Mouse (Mus musculus): ENCODE measurements around the gene Vps36.

The Vps36 gene

DNA sequence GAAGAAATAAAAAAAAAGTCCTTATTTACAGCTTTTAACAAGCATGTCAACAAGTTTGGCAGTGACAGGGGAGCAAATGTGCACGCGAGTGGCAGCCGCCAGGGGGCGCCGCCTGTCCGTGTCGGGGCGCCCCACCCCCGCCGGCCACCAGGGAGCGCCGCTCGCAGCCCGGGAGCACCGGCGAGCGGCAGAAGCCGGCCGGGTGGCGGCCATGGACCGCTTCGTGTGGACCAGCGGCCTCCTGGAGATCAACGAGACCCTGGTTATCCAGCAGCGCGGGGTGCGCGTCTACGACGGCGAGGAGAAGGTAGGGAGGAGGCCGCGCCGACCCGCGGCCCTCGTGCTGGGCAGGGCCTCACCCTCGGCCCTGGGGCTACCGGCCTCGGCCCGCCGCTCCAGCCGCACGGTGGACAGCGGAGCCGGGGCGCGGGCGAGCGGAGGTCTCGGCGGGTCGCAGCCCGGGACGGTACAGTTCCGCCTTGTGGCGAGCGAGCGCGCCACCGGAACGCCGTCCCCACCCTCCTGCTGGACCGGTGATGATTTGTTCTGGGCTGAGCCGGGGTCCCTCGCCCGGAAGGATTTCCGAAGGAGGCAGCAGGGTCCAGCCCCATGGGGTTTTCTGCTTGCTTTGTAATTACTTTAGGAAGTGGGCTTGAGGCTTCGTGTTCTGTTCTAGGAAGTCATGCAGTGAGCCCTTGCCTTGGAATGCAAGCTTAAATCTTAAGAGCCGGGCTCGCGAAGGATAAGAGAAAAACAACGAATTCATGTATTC lies at the start of gene Vps36:
TSS of gene Vps36 (plus strand) at position 150 of the 772 bp plus-strand sequence.
- Histone ChIP-seq H3K27me3 (ENCODE audit: insufficient read depth, low read length) (peaks cover 5% of the 10 kb centered on the region; the same call in 1 of the 2 replicates), H3K36me3 (ENCODE audit: insufficient read depth, low read length) (no peaks in the 10 kb centered on the region; the same call in 1 of the 2 replicates), H3K4me3 (replicated peaks; ENCODE audit: low read length) (peak within 1 kb of the TSS; percentile 91), H3K4me1 (replicated peaks; ENCODE audit: low read depth, low read length) (peaks cover 23% of the 10 kb centered on the region), H3K9me3 (ENCODE audit: low read length) (no peaks in the 10 kb centered on the region)
- TF ChIP-seq NANOG (IDR thresholded peaks at IDR 0.05; ENCODE audit: borderline replicate concordance, low read length) (no peak), CTCF (conservative IDR thresholded peaks at IDR 0.05; ENCODE audit: low read length) (no peak; the same call in 1 of the 2 replicates), POU5F1 (IDR thresholded peaks at IDR 0.05; ENCODE audit: borderline replicate concordance, low read length) (no peak)

DNA sequence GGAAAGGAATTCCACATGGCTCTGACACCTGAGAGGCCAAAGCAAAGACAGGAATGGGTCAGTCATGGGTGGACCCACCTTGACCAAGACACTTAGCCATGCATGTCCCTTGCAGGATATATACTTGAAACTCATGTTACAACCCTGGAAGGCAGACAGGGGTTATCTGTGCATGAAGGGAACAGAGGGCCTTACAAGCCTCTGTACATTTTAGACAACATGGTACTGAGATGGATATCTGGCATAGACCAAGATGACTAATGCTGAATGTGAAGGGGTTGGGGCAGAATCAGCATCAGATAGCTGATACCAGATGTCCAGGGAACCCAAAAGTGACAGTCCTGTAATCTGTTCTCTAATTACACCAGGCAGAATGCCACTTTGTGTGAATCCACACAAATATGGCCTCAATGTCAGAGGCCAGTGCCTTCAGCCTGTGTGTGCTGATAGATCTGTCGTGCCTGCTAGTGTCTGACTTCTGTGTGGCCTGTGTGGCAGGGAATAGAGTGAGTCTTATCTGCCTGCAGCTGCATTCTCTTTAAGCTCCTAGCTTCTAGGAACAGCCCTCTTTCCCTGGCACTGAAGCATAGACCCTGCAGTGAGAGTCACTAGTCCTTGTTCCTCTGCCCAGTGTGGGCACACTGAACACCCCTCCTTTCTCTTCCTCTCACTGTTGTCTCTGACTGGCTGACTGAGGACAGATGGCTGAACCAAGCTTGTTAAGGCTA lies 48.7 kb upstream of the Vps36 start:
- Histone ChIP-seq H3K27me3 (ENCODE audit: insufficient read depth, low read length) (no peaks in the 10 kb centered on the region), H3K9me3 (ENCODE audit: low read length) (peaks cover 12% of the 10 kb centered on the region), H3K4me1 (replicated peaks; ENCODE audit: low read depth, low read length) (peaks cover 29% of the 10 kb centered on the region), H3K4me3 (replicated peaks; ENCODE audit: low read length) (no peak overlapping the region), H3K36me3 (ENCODE audit: insufficient read depth, low read length) (no peaks in the 10 kb centered on the region)
- no peak for TF ChIP-seq CTCF (conservative IDR thresholded peaks at IDR 0.05; ENCODE audit: low read length)
- no peak for TF ChIP-seq NANOG (IDR thresholded peaks at IDR 0.05; ENCODE audit: borderline replicate concordance, low read length)
- TF ChIP-seq POU5F1 (IDR thresholded peaks at IDR 0.05; ENCODE audit: borderline replicate concordance, low read length): no peak

DNA sequence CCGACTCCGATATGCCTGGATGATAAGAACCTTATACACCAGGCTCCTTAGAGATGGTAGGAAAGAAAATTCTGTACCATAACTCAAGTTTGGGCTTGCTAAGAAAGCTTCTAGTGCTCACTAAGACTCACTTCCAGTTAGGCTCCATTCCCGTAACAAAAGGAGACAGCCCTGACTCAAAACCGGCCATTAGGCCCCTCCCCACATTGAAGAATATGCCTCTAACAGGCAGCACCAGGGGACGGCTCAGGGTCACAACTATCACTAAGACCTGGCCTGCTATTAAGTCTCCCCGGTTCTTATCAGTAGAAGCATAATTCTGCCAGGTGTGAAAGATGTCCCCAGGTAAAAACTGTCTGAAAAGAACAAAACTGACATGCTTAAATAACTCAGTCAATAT lies 46.8 kb upstream of the Vps36 start:
- H3K4me3 ChIP-seq (replicated peaks; ENCODE audit: low read length): no peak overlapping the region
- peaks cover 29% of the 10 kb centered on the region for H3K4me1 ChIP-seq (replicated peaks; ENCODE audit: low read depth, low read length)
- peaks cover 5% of the 10 kb centered on the region; the same call in 1 of the 2 replicates for H3K9me3 ChIP-seq (ENCODE audit: low read length)
- H3K36me3 ChIP-seq (ENCODE audit: insufficient read depth, low read length): no peaks in the 10 kb centered on the region
- no peak for TF ChIP-seq CTCF (conservative IDR thresholded peaks at IDR 0.05; ENCODE audit: low read length)
- H3K27me3 ChIP-seq (ENCODE audit: insufficient read depth, low read length): no peaks in the 10 kb centered on the region

DNA sequence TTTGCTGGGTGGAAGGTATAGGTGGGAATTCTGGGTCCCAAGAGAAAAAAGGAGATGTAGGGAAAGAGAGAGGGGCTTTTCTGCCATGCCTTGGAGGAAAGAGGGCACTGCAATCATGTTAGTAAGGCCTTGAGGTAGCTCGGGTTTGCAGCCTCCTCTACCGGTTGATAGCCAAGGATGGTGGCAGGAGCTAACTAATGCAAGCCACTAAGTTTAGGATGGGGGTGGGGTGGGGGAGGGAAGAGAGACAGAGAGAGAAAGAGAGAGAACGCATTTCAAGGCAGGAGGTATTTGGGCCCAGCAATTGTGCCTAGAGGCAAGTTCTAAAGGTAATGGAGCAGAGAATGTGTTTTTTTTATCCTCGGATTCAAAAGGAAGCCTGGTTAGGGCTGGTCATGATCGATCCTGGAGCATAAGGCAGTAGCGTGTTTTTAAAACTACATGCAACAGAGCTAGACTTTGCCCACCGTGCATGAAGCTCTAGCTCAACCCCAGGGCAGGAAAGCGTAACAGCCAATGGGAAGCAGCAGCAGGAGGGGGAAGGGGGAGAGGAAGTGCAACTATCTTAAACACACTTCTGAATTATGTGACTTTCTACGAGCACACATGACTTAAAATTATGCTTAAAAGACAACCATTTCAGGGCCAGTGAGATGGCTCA lies 44.8 kb upstream of the Vps36 start:
- Histone ChIP-seq H3K27me3 (ENCODE audit: insufficient read depth, low read length) (no peaks in the 10 kb centered on the region), H3K9me3 (ENCODE audit: low read length) (no peaks in the 10 kb centered on the region), H3K4me1 (replicated peaks; ENCODE audit: low read depth, low read length) (peaks cover 29% of the 10 kb centered on the region), H3K4me3 (replicated peaks; ENCODE audit: low read length) (peak overlapping the region; percentile 60), H3K36me3 (ENCODE audit: insufficient read depth, low read length) (no peaks in the 10 kb centered on the region)
- TF ChIP-seq POU5F1 (IDR thresholded peaks at IDR 0.05; ENCODE audit: borderline replicate concordance, low read length) (no peak), NANOG (IDR thresholded peaks at IDR 0.05; ENCODE audit: borderline replicate concordance, low read length) (no peak), CTCF (conservative IDR thresholded peaks at IDR 0.05; ENCODE audit: low read length) (no peak)

DNA sequence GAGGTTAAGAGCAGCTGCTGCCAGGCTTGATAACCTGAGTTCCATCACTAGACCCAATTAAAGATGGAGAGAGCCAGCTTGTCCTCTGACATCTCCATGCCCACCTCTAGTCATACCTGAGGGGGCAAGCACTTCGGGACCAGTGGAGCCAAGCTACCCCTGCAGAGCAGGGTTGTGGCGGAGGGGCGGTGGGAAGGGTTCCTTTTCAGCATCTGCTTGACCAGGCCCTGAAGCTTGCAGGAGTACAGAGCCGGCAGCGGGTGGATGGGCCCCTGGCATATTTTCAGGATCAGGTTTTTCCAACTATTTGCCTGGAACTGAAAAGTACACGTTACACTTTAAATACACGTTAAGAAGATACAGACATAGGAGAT lies 44.3 kb upstream of the Vps36 start:
- H3K4me1 ChIP-seq (replicated peaks; ENCODE audit: low read depth, low read length): peaks cover 29% of the 10 kb centered on the region
- H3K4me3 ChIP-seq (replicated peaks; ENCODE audit: low read length): peak overlapping the region; percentile 60
- H3K27me3 ChIP-seq (ENCODE audit: insufficient read depth, low read length): no peaks in the 10 kb centered on the region
- no peaks in the 10 kb centered on the region for H3K9me3 ChIP-seq (ENCODE audit: low read length)
- no peak for TF ChIP-seq POU5F1 (IDR thresholded peaks at IDR 0.05; ENCODE audit: borderline replicate concordance, low read length)
- no peak for TF ChIP-seq CTCF (conservative IDR thresholded peaks at IDR 0.05; ENCODE audit: low read length)
- no peak for TF ChIP-seq NANOG (IDR thresholded peaks at IDR 0.05; ENCODE audit: borderline replicate concordance, low read length)
- no peaks in the 10 kb centered on the region for H3K36me3 ChIP-seq (ENCODE audit: insufficient read depth, low read length)

DNA sequence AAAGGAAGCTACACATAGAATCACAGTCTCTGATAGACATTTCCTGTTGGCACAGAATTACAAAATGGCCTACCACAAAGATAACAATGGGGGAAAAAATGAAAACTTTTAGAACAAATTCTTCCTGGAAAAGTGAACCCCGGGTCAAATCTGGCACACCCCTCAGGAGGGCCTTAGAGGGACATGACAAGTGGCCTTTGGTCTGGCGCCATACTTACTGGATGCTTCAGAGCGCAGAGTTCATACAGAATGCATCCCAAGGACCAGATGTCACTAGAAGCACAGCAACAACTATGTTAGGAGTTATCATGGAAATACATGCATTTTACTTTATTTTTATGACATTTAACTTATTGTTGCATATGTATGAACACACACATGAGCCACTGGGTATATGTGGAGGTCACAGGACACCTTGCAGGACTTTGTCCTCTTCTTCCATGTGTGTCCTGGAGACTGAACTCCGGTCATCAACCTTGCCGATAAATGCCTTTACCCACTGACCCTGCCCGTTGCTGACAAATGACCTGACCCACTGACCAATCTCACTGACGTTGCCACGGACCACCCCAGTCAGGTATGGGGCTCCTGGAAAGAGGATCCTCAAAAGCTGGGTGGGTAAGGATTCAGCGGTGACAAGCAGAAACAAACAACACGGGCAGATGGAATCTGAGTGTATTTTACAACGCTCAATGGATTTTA lies 42.8 kb upstream of the Vps36 start:
- no peaks in the 10 kb centered on the region for H3K36me3 ChIP-seq (ENCODE audit: insufficient read depth, low read length)
- H3K27me3 ChIP-seq (ENCODE audit: insufficient read depth, low read length): no peaks in the 10 kb centered on the region
- H3K9me3 ChIP-seq (ENCODE audit: low read length): no peaks in the 10 kb centered on the region
- H3K4me1 ChIP-seq (replicated peaks; ENCODE audit: low read depth, low read length): peaks cover 36% of the 10 kb centered on the region
- TF ChIP-seq CTCF (conservative IDR thresholded peaks at IDR 0.05; ENCODE audit: low read length): no peak
- TF ChIP-seq POU5F1 (IDR thresholded peaks at IDR 0.05; ENCODE audit: borderline replicate concordance, low read length): no peak
- TF ChIP-seq NANOG (IDR thresholded peaks at IDR 0.05; ENCODE audit: borderline replicate concordance, low read length): no peak
- H3K4me3 ChIP-seq (replicated peaks; ENCODE audit: low read length): no peak overlapping the region

DNA sequence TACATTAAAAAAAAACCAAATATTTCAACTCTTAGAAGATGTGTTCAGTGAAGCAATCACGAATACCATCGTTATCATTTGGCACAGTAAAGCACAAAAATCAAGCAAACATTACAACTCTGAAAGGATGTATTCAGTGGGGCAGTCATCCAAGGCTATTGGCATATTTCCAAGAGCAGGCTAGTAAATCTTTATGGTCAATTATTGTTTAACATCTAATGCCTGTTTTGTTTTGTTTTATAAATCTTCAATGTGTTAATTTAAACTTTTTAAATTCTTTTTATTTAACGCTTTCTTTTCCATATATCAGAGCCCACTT lies 42.3 kb upstream of the Vps36 start:
- Histone ChIP-seq H3K9me3 (ENCODE audit: low read length) (no peaks in the 10 kb centered on the region), H3K36me3 (ENCODE audit: insufficient read depth, low read length) (no peaks in the 10 kb centered on the region), H3K27me3 (ENCODE audit: insufficient read depth, low read length) (no peaks in the 10 kb centered on the region), H3K4me3 (replicated peaks; ENCODE audit: low read length) (no peak overlapping the region), H3K4me1 (replicated peaks; ENCODE audit: low read depth, low read length) (peaks cover 38% of the 10 kb centered on the region)
- no peak for TF ChIP-seq CTCF (conservative IDR thresholded peaks at IDR 0.05; ENCODE audit: low read length)
- TF ChIP-seq POU5F1 (IDR thresholded peaks at IDR 0.05; ENCODE audit: borderline replicate concordance, low read length): no peak
- TF ChIP-seq NANOG (IDR thresholded peaks at IDR 0.05; ENCODE audit: borderline replicate concordance, low read length): no peak

DNA sequence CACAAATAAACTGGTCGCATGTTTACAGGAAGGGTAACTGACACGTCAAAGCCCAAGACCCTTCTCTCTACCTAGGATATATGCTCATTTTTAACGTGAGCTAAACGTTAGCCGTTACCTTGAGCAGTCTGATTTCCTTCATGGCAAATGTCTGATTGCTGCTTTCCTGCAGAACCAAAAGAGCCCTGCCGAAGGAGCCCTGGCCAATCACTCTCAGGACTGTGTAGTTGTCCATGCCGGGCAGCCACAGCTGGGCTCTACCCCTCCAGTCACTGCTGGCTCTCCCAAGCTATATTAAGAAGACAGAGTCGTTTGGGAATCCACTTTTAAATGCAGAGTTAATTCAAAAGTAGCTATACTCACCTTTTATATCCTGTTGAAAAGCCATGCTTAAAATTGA lies 30.4 kb upstream of the Vps36 start:
- H3K36me3 ChIP-seq (ENCODE audit: insufficient read depth, low read length): peaks cover 5% of the 10 kb centered on the region; the same call in 1 of the 2 replicates
- no peaks in the 10 kb centered on the region for H3K27me3 ChIP-seq (ENCODE audit: insufficient read depth, low read length)
- no peak for TF ChIP-seq NANOG (IDR thresholded peaks at IDR 0.05; ENCODE audit: borderline replicate concordance, low read length)
- TF ChIP-seq CTCF (conservative IDR thresholded peaks at IDR 0.05; ENCODE audit: low read length): no peak
- TF ChIP-seq POU5F1 (IDR thresholded peaks at IDR 0.05; ENCODE audit: borderline replicate concordance, low read length): no peak
- peaks cover 16% of the 10 kb centered on the region for H3K4me1 ChIP-seq (replicated peaks; ENCODE audit: low read depth, low read length)
- no peaks in the 10 kb centered on the region for H3K9me3 ChIP-seq (ENCODE audit: low read length)
- H3K4me3 ChIP-seq (replicated peaks; ENCODE audit: low read length): no peak overlapping the region
